Mouse (Mus musculus): ENCODE results near the gene Ccr6. TPM values are rescaled to one million over a fixed set of nuclear protein-coding genes. Genes with fewer than 3 reads are reported as not detected.
A peak's percentile ranks its signal among the peaks of the same experiment; 100 is the strongest.

The Ccr6 gene
- total RNA-seq, 2 experiments from 2014 or later, result not detected

DNA sequence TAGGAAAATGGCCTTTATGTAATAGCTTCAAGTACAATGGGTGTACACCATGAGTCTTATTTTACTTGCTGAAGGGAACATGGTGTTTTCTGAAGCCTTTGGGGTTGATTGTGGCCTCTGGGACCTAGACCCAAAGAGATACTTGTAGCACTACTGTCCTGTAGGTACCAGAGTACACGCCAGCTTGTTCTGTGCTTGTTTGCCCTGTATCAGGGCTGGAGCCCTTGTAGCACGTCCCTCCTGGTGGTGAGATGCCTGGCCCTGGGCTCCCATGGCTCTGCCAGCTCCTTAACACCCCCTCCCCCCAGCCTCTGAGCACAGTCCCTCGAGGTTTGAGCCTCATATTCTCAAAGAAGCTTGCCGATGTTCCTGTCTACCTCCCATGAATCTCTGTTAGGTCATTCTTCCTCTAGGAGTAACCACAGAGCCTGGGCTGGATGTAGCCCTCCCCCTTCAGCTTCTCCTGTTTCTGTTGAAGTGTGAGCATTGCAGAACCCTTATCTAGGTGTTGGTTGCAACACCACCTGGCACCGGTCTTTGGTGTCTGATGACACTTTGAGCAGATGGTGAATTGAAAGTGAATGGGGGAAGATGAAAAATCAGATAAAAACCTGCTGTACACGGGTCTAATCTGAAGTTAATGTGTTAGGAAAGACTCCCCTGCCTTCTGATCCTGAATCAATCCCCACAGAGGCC lies 36.4 kb downstream of the Ccr6 start:
- intact Hi-C loops (cut with DNase I), result no loop called here
- Histone ChIP-seq H3K4me3 (no peak overlapping the region), H3K27ac (no peak overlapping the region)
- no peak for DNase-seq (ENCODE audit: extremely low spot score in 1 of 2, low spot score in 2 of 2)
- no peak for TF ChIP-seq CTCF (IDR thresholded peaks at IDR 0.05)

DNA sequence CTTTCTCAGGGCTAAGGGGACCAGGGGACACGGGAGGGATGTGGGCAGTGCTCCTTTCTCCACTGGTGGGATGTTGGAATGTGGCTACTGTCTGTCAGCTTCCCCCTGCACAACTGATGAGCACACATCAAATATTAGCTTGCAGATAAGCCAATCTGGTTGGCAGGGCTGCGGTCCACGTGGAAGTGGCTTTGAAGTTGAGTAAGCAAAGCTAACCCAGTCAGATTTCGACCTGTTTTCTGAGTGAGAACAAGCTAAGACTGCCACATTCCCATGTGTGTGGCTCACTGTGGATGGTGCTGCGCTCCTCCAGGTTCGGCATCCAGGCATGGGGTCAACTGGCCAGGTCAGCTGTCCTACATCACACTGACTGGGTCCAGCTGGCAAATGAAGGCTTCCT lies 37.1 kb downstream of the Ccr6 start:
- Histone ChIP-seq H3K27ac (no peak overlapping the region), H3K4me3 (no peak overlapping the region)
- no peak for TF ChIP-seq CTCF (IDR thresholded peaks at IDR 0.05)
- intact Hi-C loops (cut with DNase I), result no loop called here
- DNase-seq (ENCODE audit: extremely low spot score in 1 of 2, low spot score in 2 of 2), result no peak

DNA sequence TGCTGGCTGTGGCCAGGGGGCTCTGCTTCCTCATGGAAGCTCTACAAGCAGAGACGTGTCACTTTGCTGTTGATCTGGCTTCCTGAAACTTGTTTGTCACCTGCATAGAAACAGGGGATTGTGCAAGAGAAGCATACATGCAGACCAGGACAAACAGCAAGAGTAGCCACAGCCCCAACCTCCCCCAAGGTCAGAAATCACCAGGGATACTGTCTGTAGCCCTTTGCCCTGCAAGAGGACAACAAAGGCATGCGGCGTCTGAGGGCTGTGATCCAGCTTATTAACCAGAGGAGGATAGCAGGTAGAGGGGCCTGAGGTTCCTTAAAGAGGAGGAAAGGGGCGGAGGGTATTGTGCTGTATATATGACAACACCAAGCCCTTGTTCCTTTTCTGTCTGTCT lies 40.2 kb downstream of the Ccr6 start:
- H3K27ac ChIP-seq, result no peak overlapping the region
- intact Hi-C loops (cut with DNase I), result no loop called here
- no peak overlapping the region for H3K4me3 ChIP-seq
- no peak for TF ChIP-seq CTCF (IDR thresholded peaks at IDR 0.05)
- DNase-seq (ENCODE audit: extremely low spot score in 1 of 2, low spot score in 2 of 2), result no peak

DNA sequence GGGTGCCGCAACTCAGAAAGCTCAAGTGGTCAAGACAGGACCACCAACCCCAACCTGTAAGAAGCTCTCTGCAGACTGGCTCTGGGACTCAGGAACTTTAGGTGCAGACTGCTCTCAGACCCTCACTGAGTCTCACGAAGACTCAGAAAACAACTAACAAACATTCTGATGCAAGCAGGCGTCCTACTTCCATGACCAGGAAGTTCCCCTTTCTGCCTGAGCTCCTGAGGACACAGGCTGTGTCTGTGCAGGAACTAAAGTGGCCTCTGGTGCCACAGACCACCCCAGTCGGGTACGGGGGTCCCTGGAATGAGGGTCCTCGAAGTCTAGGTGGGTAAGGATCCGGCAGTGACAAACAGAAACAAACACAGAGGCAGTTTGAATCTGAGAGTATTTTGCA lies 40.8 kb downstream of the Ccr6 start:
- intact Hi-C loops (cut with DNase I), result no loop called here

DNA sequence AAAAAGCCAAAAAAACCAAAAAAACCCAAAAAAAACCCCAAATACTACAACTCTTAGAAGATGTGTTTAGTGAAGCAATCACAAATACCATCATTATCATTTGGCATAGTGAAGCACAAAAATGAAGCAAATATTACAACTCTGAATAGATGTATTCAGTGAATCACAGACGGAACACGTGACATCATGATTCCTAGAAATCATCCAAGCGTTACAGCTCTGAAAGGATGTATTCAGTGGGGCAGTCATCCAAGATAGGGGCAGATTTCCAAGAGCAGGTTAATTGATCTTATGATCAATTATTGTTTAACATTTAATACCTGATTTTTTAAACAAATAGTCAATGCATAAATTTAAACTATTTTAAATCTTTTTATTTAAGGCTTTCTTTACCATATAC lies 41.4 kb downstream of the Ccr6 start:
- Histone ChIP-seq H3K4me3 (no peak overlapping the region), H3K27ac (no peak overlapping the region)
- intact Hi-C loops (cut with DNase I), result no loop called here
- no peak for TF ChIP-seq CTCF (IDR thresholded peaks at IDR 0.05)
- no peak for DNase-seq (ENCODE audit: extremely low spot score in 1 of 2, low spot score in 2 of 2)

More for the DNA sequence above, 40.8 kb downstream of the Ccr6 start:
- no peak for DNase-seq (ENCODE audit: extremely low spot score in 1 of 2, low spot score in 2 of 2)
- TF ChIP-seq CTCF (IDR thresholded peaks at IDR 0.05), result no peak
- Histone ChIP-seq H3K27ac (no peak overlapping the region), H3K4me3 (no peak overlapping the region)

DNA sequence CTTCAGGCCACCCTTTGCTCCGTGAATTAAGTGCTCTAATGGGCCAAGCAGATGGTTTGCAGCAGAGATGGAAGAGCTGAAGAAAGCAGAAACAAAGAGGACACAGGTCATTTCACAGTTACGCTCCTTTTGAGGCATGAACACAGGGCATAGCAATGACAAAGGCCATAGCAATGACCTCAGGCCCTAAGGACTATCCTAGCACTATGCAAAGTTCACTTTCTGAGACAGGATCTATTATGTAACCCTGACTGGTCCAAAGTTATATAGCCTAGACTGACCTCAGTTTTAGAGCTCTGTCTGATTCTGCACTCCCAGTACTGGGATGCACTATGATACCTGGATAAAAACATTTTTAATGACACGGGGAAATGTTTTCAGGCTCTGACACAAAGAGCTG lies 42.5 kb downstream of the Ccr6 start:
- DNase-seq (ENCODE audit: extremely low spot score in 1 of 2, low spot score in 2 of 2), result no peak
- H3K27ac ChIP-seq, result no peak overlapping the region
- H3K4me3 ChIP-seq, result no peak overlapping the region
- TF ChIP-seq CTCF (IDR thresholded peaks at IDR 0.05), result no peak
- intact Hi-C loops (cut with DNase I), result no loop called here

DNA sequence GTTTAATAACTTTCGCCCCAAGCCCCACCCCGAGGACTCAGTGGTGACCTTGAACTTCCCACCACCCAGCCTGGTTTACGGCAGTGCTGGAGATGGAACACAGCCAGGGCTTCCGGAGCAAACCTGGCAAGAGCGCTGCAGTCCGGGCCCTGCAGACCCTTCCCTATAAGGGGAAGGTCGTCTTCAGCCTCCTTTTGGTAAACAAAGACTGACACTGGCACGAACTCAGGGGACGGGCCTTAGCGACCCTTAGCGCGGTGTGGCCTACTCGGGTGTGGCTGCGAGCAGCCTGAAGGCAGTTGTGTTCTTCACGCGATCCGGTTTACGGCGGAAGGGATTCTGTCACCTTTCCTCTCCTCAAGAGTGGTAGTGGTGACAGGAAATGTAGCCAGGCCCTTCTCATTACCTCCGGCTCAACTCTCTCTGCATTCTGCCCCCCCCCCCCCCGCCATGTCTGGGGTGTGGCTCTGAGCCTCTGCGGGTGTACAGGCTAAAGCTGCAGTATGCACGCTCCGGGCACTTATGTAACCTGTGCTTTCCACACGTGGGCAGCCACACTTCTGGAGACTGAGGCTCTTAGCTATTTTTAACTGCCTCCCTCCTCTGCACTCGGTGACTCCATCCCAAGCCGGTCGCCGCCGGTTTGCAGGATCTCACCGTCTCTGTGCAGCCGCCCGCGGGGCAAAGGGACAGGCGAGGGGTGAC lies 47.1 kb downstream of the Ccr6 start, which contains the start of gene Mpc1:
TSS of gene Mpc1 (plus strand) at position 84 of the 705 bp plus-strand sequence.
- intact Hi-C loops (cut with DNase I), result loop anchor here (1.0 kb wide), 1 partner anchor 28 kb away; the partner anchor contains the start of gene Sft2d1

DNA sequence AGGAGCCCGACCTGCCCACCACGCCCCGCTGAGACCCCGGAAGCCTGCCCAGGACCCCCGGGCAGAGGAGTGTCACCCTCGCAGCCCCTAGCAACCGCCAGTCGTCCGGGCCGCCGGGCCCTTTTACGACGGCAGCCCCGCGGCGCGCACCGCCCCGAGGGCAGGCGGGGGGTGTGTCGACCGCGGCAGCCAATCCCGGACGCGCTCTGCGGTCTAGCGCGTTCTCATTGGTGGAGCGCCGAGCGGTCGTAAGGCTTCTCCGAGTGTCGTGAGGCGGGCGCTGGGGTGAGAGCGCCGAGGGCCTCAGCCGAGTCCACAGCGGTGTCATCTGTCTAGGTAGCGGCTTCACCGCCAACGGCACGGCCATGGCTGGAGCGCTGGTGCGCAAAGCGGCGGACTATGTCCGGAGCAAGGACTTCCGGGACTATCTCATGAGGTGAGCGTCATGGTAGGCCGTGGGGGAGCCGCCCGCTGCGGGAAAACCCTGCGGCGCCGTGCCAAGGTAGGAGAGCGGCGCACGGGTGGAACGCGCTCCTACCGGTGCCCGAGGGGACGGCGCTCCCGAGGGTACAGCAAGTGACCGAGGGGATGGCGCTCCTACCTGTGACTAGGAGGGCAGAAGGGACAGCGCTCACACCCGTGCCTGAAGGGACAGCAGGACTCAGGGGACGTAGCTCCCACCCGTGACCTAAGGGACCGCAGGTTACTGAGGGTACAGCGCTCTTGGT lies 47.8 kb downstream of the Ccr6 start:
- peak; percentile 95 to 96 for DNase-seq (ENCODE audit: extremely low spot score in 1 of 2, low spot score in 2 of 2)
- peak overlapping the region; percentile 98 for H3K4me3 ChIP-seq
- intact Hi-C loops (cut with DNase I), result loop anchor here (1.0 kb wide), 1 partner anchor 28 kb away; the partner anchor contains the start of gene Sft2d1
- H3K27ac ChIP-seq, result peak overlapping the region; percentile 98
- peak; percentile 34 for TF ChIP-seq CTCF (IDR thresholded peaks at IDR 0.05)

More for the DNA sequence above, 47.1 kb downstream of the Ccr6 start, which contains the start of gene Mpc1:
- Histone ChIP-seq H3K4me3 (peak within 1 kb of the TSS; percentile 98), H3K27ac (peak within 1 kb of the TSS; percentile 98)
- peak; percentile 84 to 88 for DNase-seq (ENCODE audit: extremely low spot score in 1 of 2, low spot score in 2 of 2)
- no peak for TF ChIP-seq CTCF (IDR thresholded peaks at IDR 0.05)

DNA sequence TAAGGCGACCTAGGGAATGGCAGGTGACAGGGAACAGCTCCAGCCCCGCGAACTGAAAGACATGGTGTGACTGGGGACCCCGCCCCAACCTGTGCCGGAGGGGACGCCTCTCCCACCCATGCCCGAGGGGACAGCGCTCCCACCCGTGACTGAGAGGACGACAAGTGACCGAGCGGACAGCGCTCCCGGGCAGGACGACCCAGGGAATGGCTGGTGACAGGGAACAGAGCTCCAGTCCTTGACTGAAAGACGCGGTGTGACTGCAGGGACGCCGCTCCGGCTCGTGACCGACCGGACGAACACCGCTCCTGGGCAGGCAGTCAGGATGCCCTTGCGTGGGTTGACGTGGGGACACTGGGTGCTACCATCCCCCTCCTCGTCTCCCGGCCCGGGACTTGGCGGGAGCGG lies 48.4 kb downstream of the Ccr6 start:
- intact Hi-C loops (cut with DNase I), result no loop called here
- peak overlapping the region; percentile 98 for H3K4me3 ChIP-seq
- peak; percentile 18 to 37 for DNase-seq (ENCODE audit: extremely low spot score in 1 of 2, low spot score in 2 of 2)
- no peak for TF ChIP-seq CTCF (IDR thresholded peaks at IDR 0.05)
- H3K27ac ChIP-seq, result peak overlapping the region; percentile 98

DNA sequence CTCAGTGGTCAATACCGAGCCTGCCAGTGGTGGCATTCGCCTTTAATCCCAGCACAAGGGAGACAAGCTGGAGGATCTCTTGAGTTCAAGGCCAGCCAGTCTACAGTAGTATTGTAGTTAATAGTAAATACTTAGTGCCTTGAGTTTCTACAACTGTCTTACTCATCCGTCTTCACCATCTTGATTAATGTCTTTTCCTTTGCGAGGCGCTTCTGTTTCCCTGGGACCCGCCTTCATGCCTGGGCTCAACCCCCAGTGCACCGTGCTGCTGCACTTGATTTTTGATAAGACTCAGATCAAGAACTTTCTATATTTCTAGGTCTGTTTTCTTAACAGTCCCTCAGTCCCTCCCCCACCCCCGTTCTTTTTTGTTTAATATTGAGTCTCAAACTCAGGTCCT lies 49.2 kb downstream of the Ccr6 start:
- Histone ChIP-seq H3K4me3 (peak overlapping the region; percentile 98), H3K27ac (peak overlapping the region; percentile 98)
- DNase-seq (ENCODE audit: extremely low spot score in 1 of 2, low spot score in 2 of 2), result no peak
- intact Hi-C loops (cut with DNase I), result no loop called here
- no peak for TF ChIP-seq CTCF (IDR thresholded peaks at IDR 0.05)

DNA sequence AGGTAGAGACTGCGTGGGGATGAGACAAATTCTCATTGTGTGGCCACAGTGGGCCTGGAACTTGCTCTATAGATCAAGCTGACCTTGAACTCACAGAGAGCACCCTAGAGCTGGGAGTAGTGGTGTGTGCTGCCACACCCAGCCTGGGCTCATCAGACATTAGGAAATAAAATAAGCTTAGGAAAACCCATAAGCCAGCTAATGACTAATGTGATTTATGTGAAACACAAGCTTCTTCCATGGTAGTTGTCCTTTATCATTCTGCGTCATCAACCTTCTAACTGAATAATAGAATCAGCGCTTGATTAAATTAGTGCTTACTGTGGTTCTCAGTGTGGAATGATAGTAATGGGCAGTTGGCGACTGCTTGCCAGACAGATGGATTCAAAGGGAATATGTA lies 51.1 kb downstream of the Ccr6 start:
- H3K4me3 ChIP-seq, result no peak overlapping the region
- intact Hi-C loops (cut with DNase I), result no loop called here
- DNase-seq (ENCODE audit: extremely low spot score in 1 of 2, low spot score in 2 of 2), result no peak
- no peak for TF ChIP-seq CTCF (IDR thresholded peaks at IDR 0.05)
- no peak overlapping the region for H3K27ac ChIP-seq
